15 mouse cellular contexts compared by ENCODE assay signal in the genomic region with DNA sequence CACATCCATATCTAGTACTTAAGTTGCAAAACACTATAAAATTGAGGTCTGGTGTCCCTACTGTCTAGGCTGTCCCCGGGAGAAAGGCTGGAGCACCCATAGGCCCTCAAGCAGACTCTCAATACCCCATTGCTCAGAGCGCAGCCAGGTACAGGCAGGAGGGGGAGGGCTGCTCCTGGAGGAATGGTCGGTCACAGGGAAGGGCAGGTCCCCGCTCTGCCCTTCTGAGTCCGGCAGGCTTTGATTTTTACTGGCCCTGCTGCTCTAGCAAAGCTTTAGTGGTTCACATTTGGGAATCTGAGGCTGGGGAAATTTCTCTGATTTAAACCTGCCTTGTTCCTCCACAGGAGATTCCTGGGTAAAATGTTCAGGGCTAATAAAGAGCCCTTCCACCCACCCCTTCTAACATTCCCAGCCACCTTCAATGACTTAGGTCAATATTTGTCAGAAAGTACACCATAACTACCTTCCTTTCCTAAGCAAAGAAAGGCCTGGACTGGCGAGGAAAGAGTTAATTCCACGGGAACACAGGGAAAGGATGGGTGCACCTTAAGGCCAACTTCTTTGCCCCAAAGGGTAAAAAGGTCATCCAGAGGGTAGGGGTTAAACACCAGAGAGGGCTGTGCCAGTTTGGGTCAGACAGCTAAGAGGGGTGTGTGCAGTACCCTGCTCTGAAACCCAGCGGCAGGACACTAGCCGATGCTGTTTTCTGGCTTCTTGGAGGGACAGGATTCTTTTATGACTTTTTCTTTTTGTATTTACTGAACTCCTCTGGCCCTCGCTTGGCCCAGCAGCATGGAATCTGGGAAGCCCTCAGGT. TPM values are rescaled to one million over a fixed set of nuclear protein-coding genes. Genes with fewer than 3 reads are reported as not detected.
DNase-seq lines count a peak whose midpoint lies in the region; ATAC-seq and TF ChIP-seq lines count a peak whose summit lies in the region.
"Had no signal": no experiment of that assay in that cellular context is flagged by ENCODE, and none has a peak within 500 bp of the region (broad histone marks: within the 10 kb centered on the region; RNA-seq: fewer than 3 reads in every experiment).

No protein-coding gene starts in this region.

- H3K27ac ChIP-seq in hindbrain, embryonic 13.5 days, result no peak overlapping the region
- no peak overlapping the region for H3K27ac ChIP-seq in hindbrain, embryonic 11.5 days (ENCODE audit: low read depth, low read length)
- no peak overlapping the region for H3K27ac ChIP-seq in midbrain, embryonic 11.5 days (ENCODE audit: low read depth, low read length)
- H3K27ac ChIP-seq in midbrain, postnatal 0 days (ENCODE audit: low read depth, low read length), result no peak overlapping the region
- no peak overlapping the region for H3K27ac ChIP-seq in stomach, embryonic 15.5 days
- no peak overlapping the region for H3K27ac ChIP-seq in cerebellum, adult 2 months (ENCODE audit: insufficient read depth, low read length)
- H3K27ac ChIP-seq: neural tube, embryonic 13.5 days had no signal

- H3K4me2 ChIP-seq in hindbrain, embryonic 13.5 days, result no peak overlapping the region
- H3K4me2 ChIP-seq in hindbrain, embryonic 11.5 days (replicated peaks; ENCODE audit: low read depth, low read length), result no peak overlapping the region
- peak overlapping the region; percentile 35; the same call in 1 of the 2 replicates for H3K4me2 ChIP-seq in midbrain, embryonic 11.5 days
- H3K4me2 ChIP-seq in midbrain, postnatal 0 days (ENCODE audit: low read depth, low read length, poor library complexity, severe bottlenecking), result no peak overlapping the region
- H3K4me2 ChIP-seq in stomach, embryonic 15.5 days, result peak overlapping the region; percentile 65; the same call in 1 of the 2 replicates

- peaks cover 68% of the 10 kb centered on the region for H3K4me1 ChIP-seq in hindbrain, embryonic 13.5 days (replicated peaks)
- peaks cover 22% of the 10 kb centered on the region for H3K4me1 ChIP-seq in hindbrain, embryonic 11.5 days (replicated peaks; ENCODE audit: control insufficient read depth, insufficient read depth, low read length)
- peaks cover 36% of the 10 kb centered on the region for H3K4me1 ChIP-seq in midbrain, embryonic 11.5 days (ENCODE audit: control insufficient read depth, insufficient read depth, low read length)
- peaks cover 22% of the 10 kb centered on the region for H3K4me1 ChIP-seq in midbrain, postnatal 0 days (ENCODE audit: insufficient read depth, low read length)
- peaks cover 57% of the 10 kb centered on the region for H3K4me1 ChIP-seq in stomach, embryonic 15.5 days
- peaks cover 20% of the 10 kb centered on the region for H3K4me1 ChIP-seq in cerebellum, adult 2 months (ENCODE audit: control insufficient read depth, insufficient read depth, low read length)

- no peak for DNase-seq in hindbrain, embryonic 11.5 days (ENCODE audit: low spot score)
- peak; percentile 92 for DNase-seq in midbrain, embryonic 11.5 days (ENCODE audit: low spot score, missing footprints)
- DNase-seq in midbrain, postnatal 0 days (ENCODE audit: low spot score), result no peak
- peak; percentile 19 for DNase-seq in induced T-regulatory cell, adult 2 months (ENCODE audit: low read depth)
- DNase-seq in cerebellum, adult 2 months, result no peak
- no peak for DNase-seq in Muller cell, postnatal 12 days (ENCODE audit: inconsistent ontology term)
- DNase-seq: cerebellum, postnatal 14 days; forebrain, postnatal 0 days had no signal

- H3K36me3 ChIP-seq in hindbrain, embryonic 13.5 days, result no peaks in the 10 kb centered on the region
- H3K36me3 ChIP-seq in hindbrain, embryonic 11.5 days (ENCODE audit: control insufficient read depth, insufficient read depth, low read length), result no peaks in the 10 kb centered on the region
- H3K36me3 ChIP-seq in midbrain, embryonic 11.5 days (ENCODE audit: control insufficient read depth, insufficient read depth, low read length), result no peaks in the 10 kb centered on the region
- 0 out of 2 replicates have a peak, but pooled peaks cover under 1% of the 10 kb centered on the region for H3K36me3 ChIP-seq in midbrain, postnatal 0 days (ENCODE audit: insufficient read depth, low read length)
- no peaks in the 10 kb centered on the region for H3K36me3 ChIP-seq in stomach, embryonic 15.5 days
- H3K36me3 ChIP-seq: neural tube, embryonic 13.5 days had no signal

- no peak for TF ChIP-seq CTCF in midbrain, postnatal 0 days (IDR thresholded peaks at IDR 0.05)
- no peak for TF ChIP-seq CTCF in cerebellum, adult 2 months (IDR thresholded peaks at IDR 0.05; ENCODE audit: borderline replicate concordance, insufficient read depth, low read depth, low read length)

- H3K4me3 ChIP-seq in hindbrain, embryonic 13.5 days, result 0 out of 2 replicates have a peak overlapping the region, but pooled peaks have one; percentile 19
- H3K4me3 ChIP-seq in hindbrain, embryonic 11.5 days (ENCODE audit: low read depth, low read length), result no peak overlapping the region
- H3K4me3 ChIP-seq in midbrain, embryonic 11.5 days (ENCODE audit: low read depth, low read length), result no peak overlapping the region; the same call in 1 of the 2 replicates
- H3K4me3 ChIP-seq in midbrain, postnatal 0 days (ENCODE audit: low read depth, low read length), result no peak overlapping the region
- peak overlapping the region; percentile 35 for H3K4me3 ChIP-seq in stomach, embryonic 15.5 days (replicated peaks)
- no peak overlapping the region for H3K4me3 ChIP-seq in cerebellum, adult 2 months (replicated peaks; ENCODE audit: insufficient read depth, low read depth, low read length)

- peaks cover 96% of the 10 kb centered on the region for H3K27me3 ChIP-seq in hindbrain, embryonic 13.5 days
- H3K27me3 ChIP-seq in hindbrain, embryonic 11.5 days (ENCODE audit: control insufficient read depth, insufficient read depth, low read length), result peaks cover 99% of the 10 kb centered on the region
- peaks cover 97% of the 10 kb centered on the region for H3K27me3 ChIP-seq in midbrain, embryonic 11.5 days (ENCODE audit: control insufficient read depth, insufficient read depth, low read length)
- H3K27me3 ChIP-seq in midbrain, postnatal 0 days (ENCODE audit: insufficient read depth, low read length), result peaks cover 70% of the 10 kb centered on the region
- peaks cover 96% of the 10 kb centered on the region for H3K27me3 ChIP-seq in stomach, embryonic 15.5 days (replicated peaks)
- peaks cover 1% of the 10 kb centered on the region; the same call in 1 of the 2 replicates for H3K27me3 ChIP-seq in cerebellum, adult 2 months (ENCODE audit: control insufficient read depth, insufficient read depth, low read length)

- no peak for ATAC-seq in hindbrain, embryonic 13.5 days (ENCODE audit: low FRiP score)
- no peak for ATAC-seq in hindbrain, embryonic 11.5 days (ENCODE audit: low FRiP score)
- ATAC-seq in midbrain, embryonic 11.5 days (ENCODE audit: low FRiP score), result no peak
- ATAC-seq in midbrain, postnatal 0 days (ENCODE audit: low FRiP score), result no peak
- no peak for ATAC-seq in stomach, embryonic 15.5 days (ENCODE audit: insufficient read depth, low FRiP score, low read depth)
- ATAC-seq: forebrain, postnatal 0 days; inflammation-experienced regulatory T-cells, adult 6 months had no signal

- H3K9me3 ChIP-seq in hindbrain, embryonic 13.5 days, result no peaks in the 10 kb centered on the region
- no peaks in the 10 kb centered on the region for H3K9me3 ChIP-seq in hindbrain, embryonic 11.5 days (ENCODE audit: control insufficient read depth, low read length)
- no peaks in the 10 kb centered on the region for H3K9me3 ChIP-seq in midbrain, embryonic 11.5 days (ENCODE audit: control insufficient read depth, low read length)
- no peaks in the 10 kb centered on the region for H3K9me3 ChIP-seq in midbrain, postnatal 0 days (ENCODE audit: low read length)
- no peaks in the 10 kb centered on the region for H3K9me3 ChIP-seq in stomach, embryonic 15.5 days
- H3K9me3 ChIP-seq: neural tube, embryonic 13.5 days had no signal

- 8% methylated on average over 10 of the region's 10 CpGs for WGBS in hindbrain, embryonic 13.5 days
- WGBS in hindbrain, embryonic 11.5 days, result 3% methylated on average over 10 of the region's 10 CpGs
- 4% methylated on average over 10 of the region's 10 CpGs for WGBS in midbrain, embryonic 11.5 days
- 7% methylated on average over 10 of the region's 10 CpGs for WGBS in midbrain, postnatal 0 days
- 25% methylated on average over 10 of the region's 10 CpGs for WGBS in stomach, embryonic 15.5 days
- WGBS in cerebellum, adult 2 months, result 51% methylated on average over 10 of the region's 10 CpGs

- H3K9ac ChIP-seq in hindbrain, embryonic 13.5 days, result no peak overlapping the region
- no peak overlapping the region for H3K9ac ChIP-seq in hindbrain, embryonic 11.5 days (ENCODE audit: low read depth, low read length)
- H3K9ac ChIP-seq in midbrain, embryonic 11.5 days (ENCODE audit: low read length), result no peak overlapping the region
- H3K9ac ChIP-seq in midbrain, postnatal 0 days (replicated peaks; ENCODE audit: low read length, poor library complexity, severe bottlenecking), result no peak overlapping the region
- no peak overlapping the region for H3K9ac ChIP-seq in stomach, embryonic 15.5 days
- H3K9ac ChIP-seq: forebrain, postnatal 0 days; neural tube, embryonic 13.5 days had no signal

- TF ChIP-seq POLR2A in cerebellum, adult 2 months (IDR thresholded peaks at IDR 0.05; ENCODE audit: borderline replicate concordance, insufficient read depth, low read length), result no peak

RNA-seq across cellular contexts. Expression of gene Crlf1, which starts 2.7 kb away (rescaled TPM):
- polyA plus RNA-seq in hindbrain, embryonic 13.5 days (2015; fragmentation: Nextera tagmentation; extraction: Ambion mirVana), result 2.2 and 2.9 TPM in 2 replicates
- 2.4 and 6.6 TPM in 2 replicates for polyA plus RNA-seq in hindbrain, embryonic 11.5 days (2014; fragmentation: Nextera tagmentation; extraction: Ambion mirVana)
- 0.23 and 0.90 TPM in 2 replicates for polyA plus RNA-seq in midbrain, embryonic 11.5 days (2014; fragmentation: Nextera tagmentation; extraction: Ambion mirVana)
- total RNA-seq in midbrain, postnatal 0 days (2014; rRNA removed), result 4.1 and 4.3 TPM in 2 replicates
- 9.4 and 10.9 TPM in 2 replicates for polyA plus RNA-seq in midbrain, postnatal 0 days (2015; fragmentation: Nextera tagmentation; extraction: Ambion mirVana)
- 2.9 and 4.1 TPM in 2 replicates for polyA plus RNA-seq in stomach, embryonic 15.5 days (2015; fragmentation: Nextera tagmentation; extraction: Ambion mirVana)
- 3.8 and 4.0 TPM in 2 replicates for polyA plus RNA-seq in cerebellum, adult 2 months (2012; rRNA removed)
- polyA plus RNA-seq: inflammation-experienced regulatory T-cells, adult 6 months had no signal

RNA-seq across cellular contexts. Expression of gene Tmem59l, which starts 3.1 kb away (rescaled TPM):
- polyA plus RNA-seq in hindbrain, embryonic 13.5 days (2015; fragmentation: Nextera tagmentation; extraction: Ambion mirVana), result 78.5 and 78.8 TPM in 2 replicates
- polyA plus RNA-seq in hindbrain, embryonic 11.5 days (2014; fragmentation: Nextera tagmentation; extraction: Ambion mirVana), result 15.6 and 19.6 TPM in 2 replicates
- 12.3 TPM in 2 replicates for polyA plus RNA-seq in midbrain, embryonic 11.5 days (2014; fragmentation: Nextera tagmentation; extraction: Ambion mirVana)
- total RNA-seq in midbrain, postnatal 0 days (2014; rRNA removed), result 168 and 206 TPM in 2 replicates
- 203 and 226 TPM in 2 replicates for polyA plus RNA-seq in midbrain, postnatal 0 days (2015; fragmentation: Nextera tagmentation; extraction: Ambion mirVana)
- 3.0 and 3.5 TPM in 2 replicates for polyA plus RNA-seq in stomach, embryonic 15.5 days (2015; fragmentation: Nextera tagmentation; extraction: Ambion mirVana)
- polyA plus RNA-seq in cerebellum, adult 2 months (2012; rRNA removed), result 524 and 552 TPM in 2 replicates
- total RNA-seq: CH12.LX; gastrocnemius, postnatal 4 days; megakaryocyte-erythroid progenitor cell, adult 5-6 weeks had no signal

RNA-seq across cellular contexts. Expression of gene Klhl26, which starts 13.5 kb away (rescaled TPM):
- polyA plus RNA-seq in hindbrain, embryonic 13.5 days (2015; fragmentation: Nextera tagmentation; extraction: Ambion mirVana), result 24.3 and 25.8 TPM in 2 replicates
- polyA plus RNA-seq in hindbrain, embryonic 11.5 days (2014; fragmentation: Nextera tagmentation; extraction: Ambion mirVana), result 11.1 and 12.8 TPM in 2 replicates
- 12.6 and 13.1 TPM in 2 replicates for polyA plus RNA-seq in midbrain, embryonic 11.5 days (2014; fragmentation: Nextera tagmentation; extraction: Ambion mirVana)
- total RNA-seq in midbrain, postnatal 0 days (2014; rRNA removed), result 48.9 and 51.0 TPM in 2 replicates
- polyA plus RNA-seq in midbrain, postnatal 0 days (2015; fragmentation: Nextera tagmentation; extraction: Ambion mirVana), result 39.4 TPM in 2 replicates
- 20.5 and 20.7 TPM in 2 replicates for polyA plus RNA-seq in stomach, embryonic 15.5 days (2015; fragmentation: Nextera tagmentation; extraction: Ambion mirVana)
- 62.4 and 68.5 TPM in 2 replicates for polyA plus RNA-seq in cerebellum, adult 2 months (2012; rRNA removed)

RNA-seq across cellular contexts. Expression of gene Rex1bd, which starts 16.3 kb away (rescaled TPM):
- 147 and 148 TPM in 2 replicates for polyA plus RNA-seq in hindbrain, embryonic 13.5 days (2015; fragmentation: Nextera tagmentation; extraction: Ambion mirVana)
- polyA plus RNA-seq in hindbrain, embryonic 11.5 days (2014; fragmentation: Nextera tagmentation; extraction: Ambion mirVana), result 129 and 136 TPM in 2 replicates
- 126 and 129 TPM in 2 replicates for polyA plus RNA-seq in midbrain, embryonic 11.5 days (2014; fragmentation: Nextera tagmentation; extraction: Ambion mirVana)
- 118 and 121 TPM in 2 replicates for total RNA-seq in midbrain, postnatal 0 days (2014; rRNA removed)
- 198 and 212 TPM in 2 replicates for polyA plus RNA-seq in midbrain, postnatal 0 days (2015; fragmentation: Nextera tagmentation; extraction: Ambion mirVana)
- 125 and 130 TPM in 2 replicates for polyA plus RNA-seq in stomach, embryonic 15.5 days (2015; fragmentation: Nextera tagmentation; extraction: Ambion mirVana)
- 184 and 189 TPM in 2 replicates for polyA plus RNA-seq in cerebellum, adult 2 months (2012; rRNA removed)

RNA-seq across cellular contexts. Expression of gene Uba52, which starts 20.3 kb away (rescaled TPM):
- polyA plus RNA-seq in hindbrain, embryonic 13.5 days (2015; fragmentation: Nextera tagmentation; extraction: Ambion mirVana), result 715 and 758 TPM in 2 replicates
- polyA plus RNA-seq in hindbrain, embryonic 11.5 days (2014; fragmentation: Nextera tagmentation; extraction: Ambion mirVana), result 814 and 839 TPM in 2 replicates
- 774 and 852 TPM in 2 replicates for polyA plus RNA-seq in midbrain, embryonic 11.5 days (2014; fragmentation: Nextera tagmentation; extraction: Ambion mirVana)
- total RNA-seq in midbrain, postnatal 0 days (2014; rRNA removed), result 357 and 402 TPM in 2 replicates
- polyA plus RNA-seq in midbrain, postnatal 0 days (2015; fragmentation: Nextera tagmentation; extraction: Ambion mirVana), result 721 and 736 TPM in 2 replicates
- polyA plus RNA-seq in stomach, embryonic 15.5 days (2015; fragmentation: Nextera tagmentation; extraction: Ambion mirVana), result 843 and 950 TPM in 2 replicates
- 920 and 977 TPM in 2 replicates for polyA plus RNA-seq in cerebellum, adult 2 months (2012; rRNA removed)

Comparison
In these comparisons a context has a peak if more than half of its experiments do, and no peak if none do; other contexts are left out.
1. H3K4me2 ChIP-seq: peak in midbrain, embryonic 11.5 days (single experiment) and stomach, embryonic 15.5 days (single experiment); none in hindbrain, embryonic 13.5 days (single experiment), hindbrain, embryonic 11.5 days (single experiment) and midbrain, postnatal 0 days (single experiment).
2. H3K4me3 ChIP-seq: peak in hindbrain, embryonic 13.5 days (single experiment) and stomach, embryonic 15.5 days (single experiment); none in hindbrain, embryonic 11.5 days (single experiment), midbrain, embryonic 11.5 days (single experiment), midbrain, postnatal 0 days (single experiment) and cerebellum, adult 2 months (single experiment).
3. DNase-seq: peak in midbrain, embryonic 11.5 days (single experiment) and induced T-regulatory cell, adult 2 months (single experiment); none in hindbrain, embryonic 11.5 days (single experiment), midbrain, postnatal 0 days (single experiment), cerebellum, adult 2 months (0 of 2) and Muller cell, postnatal 12 days (single experiment).